Mouse (Mus musculus): Measurements from ENCODE around the gene Sox3. TPM values are rescaled to one million over a fixed set of nuclear protein-coding genes. Genes with fewer than 3 reads are reported as not detected.

The Sox3 gene
- 0.07 TPM in 1 of 2 replicates, not detected in the other for polyA plus RNA-seq (2015; fragmentation: Nextera tagmentation; extraction: Ambion mirVana)

DNA sequence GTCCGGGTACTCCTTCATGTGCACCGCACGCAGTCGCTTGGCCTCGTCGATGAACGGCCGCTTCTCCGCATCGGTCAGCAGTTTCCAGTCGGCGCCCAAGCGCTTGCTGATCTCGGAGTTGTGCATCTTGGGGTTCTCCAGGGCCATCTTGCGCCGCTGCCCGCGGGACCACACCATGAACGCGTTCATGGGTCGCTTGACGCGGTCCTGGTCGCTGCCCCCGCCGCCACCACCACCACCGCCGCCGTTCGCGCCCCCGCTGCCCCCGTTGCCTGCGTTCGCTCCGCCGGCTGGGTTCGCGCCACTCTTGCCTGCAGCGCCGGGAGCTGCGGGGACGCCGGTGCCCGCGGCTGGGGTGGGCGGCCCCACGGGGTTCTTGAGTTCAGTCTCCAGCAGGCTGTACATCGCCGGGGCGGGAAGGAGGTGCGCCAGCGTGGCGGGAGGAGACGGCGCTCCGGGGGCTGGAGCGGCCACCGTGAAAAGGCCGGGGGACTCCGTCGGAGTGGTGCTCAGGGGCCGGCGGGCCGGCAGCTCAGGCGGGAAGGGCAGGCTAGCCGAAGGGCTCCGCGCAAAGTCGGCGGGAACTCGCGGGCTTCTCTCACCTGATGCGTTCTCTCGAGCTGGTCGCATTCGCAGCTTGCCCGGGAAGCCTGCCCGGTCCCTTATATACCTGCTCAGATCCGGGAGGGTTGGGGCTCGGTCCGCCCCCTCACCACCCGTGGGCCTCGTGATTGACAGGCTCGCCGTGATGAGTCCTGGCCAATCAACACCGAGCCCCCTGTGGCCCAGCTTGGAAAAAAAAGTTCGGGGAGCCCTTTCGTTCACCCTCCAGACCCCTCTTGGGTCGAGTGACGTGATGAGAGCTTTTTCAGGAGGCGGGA is at the start of gene Sox3:
Gene Sox3, minus strand, starts transcription at position 630 of the 881 bp plus-strand sequence.
- peaks cover 58% of the 10 kb centered on the region for H3K27me3 ChIP-seq (ENCODE audit: control insufficient read depth, insufficient read depth, low read length)
- peak within 1 kb of the TSS; percentile 59 for H3K4me3 ChIP-seq (ENCODE audit: low read length)
- H3K4me1 ChIP-seq (ENCODE audit: control insufficient read depth, insufficient read depth, low read length) = no peaks in the 10 kb centered on the region
- no peaks in the 10 kb centered on the region for H3K9me3 ChIP-seq (replicated peaks; ENCODE audit: control insufficient read depth, low read length)
- peak within 1 kb of the TSS; percentile 74 for H3K4me2 ChIP-seq (ENCODE audit: low read depth, low read length)
- 19% methylated on average over 74 of the region's 92 CpGs for whole genome bisulfite sequencing
- 0 out of 2 replicates have a peak, but pooled peaks have one; percentile 12 for ATAC-seq (replicated peaks; ENCODE audit: extremely low read depth, insufficient read depth, low FRiP score)
- H3K36me3 ChIP-seq (ENCODE audit: control insufficient read depth, insufficient read depth) = no peaks in the 10 kb centered on the region
- no peak within 1 kb of the TSS for H3K27ac ChIP-seq (ENCODE audit: low read length)
- peak within 1 kb of the TSS; percentile 58 for H3K9ac ChIP-seq (ENCODE audit: low read length)

DNA sequence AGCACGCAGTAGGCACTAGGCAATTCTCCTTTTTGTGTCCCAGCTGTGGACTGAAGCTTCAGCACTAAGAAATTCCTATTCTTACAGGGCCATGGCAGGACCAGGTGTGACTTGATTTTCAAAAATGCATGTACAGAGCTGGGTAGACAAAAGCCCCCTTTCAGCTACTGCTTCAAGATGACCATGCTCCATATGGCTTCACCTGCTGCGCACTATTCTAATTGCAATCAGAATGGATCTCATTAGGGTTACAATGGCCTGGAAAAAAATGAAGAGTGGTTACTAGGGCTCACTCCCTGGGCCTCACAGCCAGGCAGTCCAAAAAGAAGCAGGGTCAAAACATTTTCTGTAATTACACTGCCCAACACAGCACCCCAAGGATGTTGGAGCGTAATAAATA is 47.0 kb upstream of the Sox3 start:
- no peaks in the 10 kb centered on the region for H3K4me1 ChIP-seq (ENCODE audit: control insufficient read depth, insufficient read depth, low read length)
- H3K27ac ChIP-seq (ENCODE audit: low read length) = no peak overlapping the region
- no peaks in the 10 kb centered on the region for H3K36me3 ChIP-seq (ENCODE audit: control insufficient read depth, insufficient read depth)
- H3K9me3 ChIP-seq (replicated peaks; ENCODE audit: control insufficient read depth, low read length) = no peaks in the 10 kb centered on the region
- H3K4me2 ChIP-seq (ENCODE audit: low read depth, low read length) = no peak overlapping the region
- H3K4me3 ChIP-seq (ENCODE audit: low read length) = no peak overlapping the region
- H3K9ac ChIP-seq (ENCODE audit: low read length) = no peak overlapping the region
- H3K27me3 ChIP-seq (ENCODE audit: control insufficient read depth, insufficient read depth, low read length) = no peaks in the 10 kb centered on the region
- WGBS = 90% methylated on average over 3 of the region's 3 CpGs
- ATAC-seq (replicated peaks; ENCODE audit: extremely low read depth, insufficient read depth, low FRiP score) = no peak

DNA sequence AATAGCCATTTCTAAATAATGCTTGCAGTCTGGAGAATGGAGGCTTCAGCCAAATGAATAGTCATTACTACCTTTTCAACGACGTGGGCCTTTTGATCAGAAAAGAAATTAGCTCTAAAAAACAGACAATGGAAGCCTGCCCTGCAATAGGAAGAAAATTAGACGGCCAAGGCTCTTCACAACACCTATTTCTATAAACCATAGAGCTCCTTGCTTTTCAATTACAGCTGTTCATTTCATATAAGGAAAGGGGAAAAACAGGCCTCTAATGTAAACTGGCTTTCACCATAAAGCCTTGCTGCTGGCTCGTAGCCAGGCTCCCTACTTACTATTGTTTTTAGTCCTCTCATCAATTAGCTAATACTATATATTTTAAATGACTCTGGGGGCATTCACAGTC is 6.3 kb upstream of the Sox3 start:
- no peak overlapping the region for H3K4me2 ChIP-seq (ENCODE audit: low read depth, low read length)
- H3K4me1 ChIP-seq (ENCODE audit: control insufficient read depth, insufficient read depth, low read length) = no peaks in the 10 kb centered on the region
- no peak overlapping the region for H3K4me3 ChIP-seq (ENCODE audit: low read length)
- no peak for ATAC-seq (replicated peaks; ENCODE audit: extremely low read depth, insufficient read depth, low FRiP score)
- peaks cover 43% of the 10 kb centered on the region for H3K27me3 ChIP-seq (ENCODE audit: control insufficient read depth, insufficient read depth, low read length)
- no peak overlapping the region for H3K27ac ChIP-seq (ENCODE audit: low read length)
- WGBS = 52% methylated on average over 4 of the region's 4 CpGs
- no peaks in the 10 kb centered on the region for H3K9me3 ChIP-seq (replicated peaks; ENCODE audit: control insufficient read depth, low read length)
- H3K9ac ChIP-seq (ENCODE audit: low read length) = no peak overlapping the region
- no peaks in the 10 kb centered on the region for H3K36me3 ChIP-seq (ENCODE audit: control insufficient read depth, insufficient read depth)

DNA sequence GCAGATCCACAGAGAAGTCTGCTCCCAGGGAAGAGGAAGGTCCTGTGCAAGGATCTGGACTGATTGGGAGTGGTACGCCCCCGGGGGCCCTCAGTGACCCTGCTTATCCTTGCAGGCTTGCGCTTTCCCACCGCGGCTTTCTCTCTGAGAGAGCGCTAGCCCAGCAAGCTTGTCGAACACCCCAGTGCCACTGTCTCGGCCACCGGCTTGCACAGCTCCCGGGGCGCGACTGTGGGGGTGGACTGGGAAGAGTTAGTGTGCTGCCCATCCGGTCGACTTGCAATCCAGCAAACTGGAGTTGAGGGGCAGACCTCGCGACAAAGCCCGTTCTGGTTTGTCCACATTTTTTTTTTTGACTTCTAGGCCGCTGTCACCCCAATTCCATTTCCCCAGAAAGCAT is 5.4 kb upstream of the Sox3 start:
- 16% methylated on average over 18 of the region's 18 CpGs for WGBS
- Histone ChIP-seq H3K4me1 (ENCODE audit: control insufficient read depth, insufficient read depth, low read length) (no peaks in the 10 kb centered on the region), H3K27me3 (ENCODE audit: control insufficient read depth, insufficient read depth, low read length) (peaks cover 52% of the 10 kb centered on the region)

DNA sequence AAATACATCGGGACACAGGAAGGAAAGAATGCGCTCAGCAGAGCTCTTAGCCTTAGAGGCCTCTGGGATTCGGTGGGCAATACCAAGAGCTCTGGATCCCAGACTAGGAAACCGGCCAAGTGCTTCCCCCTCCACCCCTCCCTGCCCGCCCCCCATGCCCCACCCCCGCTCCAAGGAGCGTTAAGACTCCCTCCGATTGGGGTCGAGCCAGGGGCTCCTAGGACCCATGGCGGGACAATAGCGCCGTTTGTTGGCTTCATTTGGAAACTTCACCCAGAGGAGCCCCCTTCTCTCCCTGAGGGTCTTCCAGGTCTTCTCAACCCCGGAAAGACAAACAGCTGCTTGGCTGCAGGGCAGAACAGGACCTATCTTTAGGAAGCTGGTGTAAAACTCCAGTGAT is 3.1 kb upstream of the Sox3 start:
- Histone ChIP-seq H3K4me3 (ENCODE audit: low read length) (no peak overlapping the region; the same call in 1 of the 2 replicates), H3K4me2 (ENCODE audit: low read depth, low read length) (peak overlapping the region; percentile 8; the same call in 1 of the 2 replicates), H3K9ac (ENCODE audit: low read length) (no peak overlapping the region), H3K4me1 (ENCODE audit: control insufficient read depth, insufficient read depth, low read length) (no peaks in the 10 kb centered on the region), H3K27me3 (ENCODE audit: control insufficient read depth, insufficient read depth, low read length) (peaks cover 54% of the 10 kb centered on the region), H3K27ac (ENCODE audit: low read length) (no peak overlapping the region), H3K9me3 (replicated peaks; ENCODE audit: control insufficient read depth, low read length) (no peaks in the 10 kb centered on the region), H3K36me3 (ENCODE audit: control insufficient read depth, insufficient read depth) (no peaks in the 10 kb centered on the region)
- no peak for ATAC-seq (replicated peaks; ENCODE audit: extremely low read depth, insufficient read depth, low FRiP score)
- WGBS = 13% methylated on average over 13 of the region's 13 CpGs

More for the DNA sequence above, 5.4 kb upstream of the Sox3 start:
- no peaks in the 10 kb centered on the region for H3K9me3 ChIP-seq (replicated peaks; ENCODE audit: control insufficient read depth, low read length)
- H3K4me2 ChIP-seq (ENCODE audit: low read depth, low read length) = peak overlapping the region; percentile 40; the same call in 1 of the 2 replicates
- no peaks in the 10 kb centered on the region for H3K36me3 ChIP-seq (ENCODE audit: control insufficient read depth, insufficient read depth)
- H3K9ac ChIP-seq (ENCODE audit: low read length) = no peak overlapping the region
- H3K27ac ChIP-seq (ENCODE audit: low read length) = no peak overlapping the region
- ATAC-seq (replicated peaks; ENCODE audit: extremely low read depth, insufficient read depth, low FRiP score) = no peak
- H3K4me3 ChIP-seq (ENCODE audit: low read length) = no peak overlapping the region

DNA sequence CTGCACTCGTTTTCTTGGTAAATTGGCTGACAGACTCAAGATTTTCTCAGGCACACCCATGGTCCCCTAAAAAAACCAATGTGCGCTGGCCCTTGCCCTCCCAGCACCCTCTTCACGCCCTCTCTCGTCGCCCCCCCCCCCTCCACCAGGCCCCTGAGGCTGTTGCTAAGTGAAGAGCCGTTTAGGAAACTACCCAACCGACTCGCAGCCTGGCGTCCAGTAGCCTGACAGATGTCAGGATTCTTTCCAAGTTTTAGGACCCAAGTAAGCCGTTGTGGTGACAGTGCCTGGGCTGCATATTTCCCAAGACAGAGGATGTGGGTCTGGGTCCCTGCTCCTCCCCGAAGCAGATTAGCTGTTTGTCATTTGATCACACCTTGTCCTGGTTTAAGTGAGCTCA is 2.2 kb upstream of the Sox3 start:
- H3K4me1 ChIP-seq (ENCODE audit: control insufficient read depth, insufficient read depth, low read length) = no peaks in the 10 kb centered on the region
- H3K4me3 ChIP-seq (ENCODE audit: low read length) = no peak overlapping the region
- WGBS = 10% methylated on average over 8 of the region's 11 CpGs
- H3K27ac ChIP-seq (ENCODE audit: low read length) = no peak overlapping the region
- no peak for ATAC-seq (replicated peaks; ENCODE audit: extremely low read depth, insufficient read depth, low FRiP score)
- H3K4me2 ChIP-seq (ENCODE audit: low read depth, low read length) = peak overlapping the region; percentile 74; the same call in 1 of the 2 replicates
- H3K27me3 ChIP-seq (ENCODE audit: control insufficient read depth, insufficient read depth, low read length) = peaks cover 53% of the 10 kb centered on the region
- H3K9ac ChIP-seq (ENCODE audit: low read length) = no peak overlapping the region
- no peaks in the 10 kb centered on the region for H3K36me3 ChIP-seq (ENCODE audit: control insufficient read depth, insufficient read depth)
- no peaks in the 10 kb centered on the region for H3K9me3 ChIP-seq (replicated peaks; ENCODE audit: control insufficient read depth, low read length)

DNA sequence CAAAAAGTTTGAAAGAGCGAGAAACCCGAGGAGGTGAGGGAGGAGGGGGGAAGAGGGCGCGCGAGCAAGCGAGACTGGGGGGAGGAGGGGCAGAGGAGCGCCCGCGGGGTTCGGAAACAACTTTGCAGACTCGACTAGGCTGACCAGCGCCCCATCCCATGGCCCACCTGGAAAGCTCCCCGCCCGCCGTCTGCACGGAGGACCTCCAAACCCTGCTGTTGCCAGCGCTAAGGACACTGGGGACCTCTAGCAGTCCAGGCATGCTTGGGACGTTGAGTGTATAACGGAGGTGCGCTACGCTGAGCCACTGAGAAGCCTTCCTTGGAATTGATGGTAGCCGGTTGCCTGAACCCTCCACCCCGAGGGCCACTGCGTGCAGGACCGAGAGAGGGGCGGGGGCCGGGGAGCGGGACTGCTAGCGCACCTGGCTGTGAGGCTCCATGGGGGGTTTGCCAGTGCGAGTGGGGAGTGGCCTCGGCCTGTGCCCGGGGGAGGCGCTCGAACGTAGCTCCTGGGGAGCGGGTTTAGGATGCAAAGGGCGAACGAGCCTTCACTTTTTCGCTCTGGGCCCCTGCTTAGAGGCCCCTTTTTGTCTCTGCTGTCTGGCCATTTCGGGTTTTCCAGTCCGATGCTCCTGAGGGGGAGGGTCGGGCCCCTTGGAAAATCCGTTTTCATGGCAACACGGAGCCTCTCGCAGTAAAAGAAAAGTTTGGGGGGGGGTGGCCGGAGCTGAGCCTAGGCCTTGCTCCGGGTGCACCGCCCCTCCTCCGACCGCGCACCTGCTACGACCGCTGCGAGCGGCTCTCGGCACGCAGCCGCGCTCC is 702 bp upstream of the Sox3 start:
- no peaks in the 10 kb centered on the region for H3K36me3 ChIP-seq (ENCODE audit: control insufficient read depth, insufficient read depth)
- peak overlapping the region; percentile 74 for H3K4me2 ChIP-seq (ENCODE audit: low read depth, low read length)
- 16% methylated on average over 49 of the region's 59 CpGs for WGBS
- H3K9ac ChIP-seq (ENCODE audit: low read length) = no peak overlapping the region
- H3K4me1 ChIP-seq (ENCODE audit: control insufficient read depth, insufficient read depth, low read length) = no peaks in the 10 kb centered on the region
- peak overlapping the region; percentile 59 for H3K4me3 ChIP-seq (ENCODE audit: low read length)
- H3K27me3 ChIP-seq (ENCODE audit: control insufficient read depth, insufficient read depth, low read length) = peaks cover 59% of the 10 kb centered on the region
- no peaks in the 10 kb centered on the region for H3K9me3 ChIP-seq (replicated peaks; ENCODE audit: control insufficient read depth, low read length)
- H3K27ac ChIP-seq (ENCODE audit: low read length) = no peak overlapping the region
- no peak for ATAC-seq (replicated peaks; ENCODE audit: extremely low read depth, insufficient read depth, low FRiP score)

DNA sequence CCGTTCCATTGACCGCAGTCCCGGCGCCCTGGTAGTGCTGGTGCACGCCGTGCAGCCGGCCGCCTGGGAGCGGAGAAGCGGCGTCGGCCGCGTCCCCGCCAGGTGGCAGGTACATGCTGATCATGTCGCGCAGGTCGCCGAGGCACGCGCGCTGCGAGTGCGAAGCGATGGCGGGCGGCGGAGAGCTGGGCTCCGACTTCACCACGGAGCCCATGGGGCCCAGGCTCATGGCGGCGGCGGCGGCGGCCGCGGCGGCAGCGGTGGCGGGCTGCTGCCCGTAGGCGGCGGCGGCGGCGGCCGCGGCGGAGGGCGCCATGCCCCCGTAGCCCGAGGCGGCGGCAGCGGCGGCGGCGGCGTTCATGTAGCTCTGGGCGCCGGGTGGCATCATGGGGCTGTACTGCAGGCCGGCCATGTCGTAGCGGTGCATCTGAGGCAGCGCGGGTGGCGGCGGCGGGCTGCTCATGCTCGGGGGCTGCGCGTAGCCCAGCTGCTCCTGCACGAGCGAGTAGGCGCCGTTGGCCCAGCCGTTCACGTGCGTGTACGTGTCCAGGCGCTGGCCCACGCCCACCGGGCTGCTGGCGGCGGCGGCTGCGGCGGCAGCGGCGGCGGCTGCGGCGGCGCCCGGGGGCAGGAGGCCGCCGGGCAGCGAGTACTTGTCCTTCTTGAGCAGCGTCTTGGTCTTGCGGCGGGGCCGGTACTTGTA is 981 bp downstream of the Sox3 start:
- peak; percentile 62; the same call in 1 of the 2 replicates for ATAC-seq (replicated peaks; ENCODE audit: extremely low read depth, insufficient read depth, low FRiP score)
- peaks cover 53% of the 10 kb centered on the region for H3K27me3 ChIP-seq (ENCODE audit: control insufficient read depth, insufficient read depth, low read length)
- no peaks in the 10 kb centered on the region for H3K9me3 ChIP-seq (replicated peaks; ENCODE audit: control insufficient read depth, low read length)
- H3K36me3 ChIP-seq (ENCODE audit: control insufficient read depth, insufficient read depth) = no peaks in the 10 kb centered on the region
- H3K9ac ChIP-seq (ENCODE audit: low read length) = peak overlapping the region; percentile 58
- WGBS = 8% methylated on average over 46 of the region's 102 CpGs
- H3K4me3 ChIP-seq (ENCODE audit: low read length) = peak overlapping the region; percentile 59
- H3K27ac ChIP-seq (ENCODE audit: low read length) = no peak overlapping the region
- peak overlapping the region; percentile 74 for H3K4me2 ChIP-seq (ENCODE audit: low read depth, low read length)
- H3K4me1 ChIP-seq (ENCODE audit: control insufficient read depth, insufficient read depth, low read length) = no peaks in the 10 kb centered on the region

All from heart, embryonic 16.5 days (tissue).